Mouse (Mus musculus): ENCODE results near the gene Cltrn.

- TF ChIP-seq USF1 (IDR thresholded peaks at IDR 0.05; ENCODE audit: low read depth) (no peak), CTCF (IDR thresholded peaks at IDR 0.05; ENCODE audit: control insufficient read depth, insufficient read depth, insufficient read length) (no peak), MYOD1 (IDR thresholded peaks at IDR 0.05; ENCODE audit: control insufficient read depth, insufficient read length, low read depth) (no peak), MYOG (IDR thresholded peaks at IDR 0.05; ENCODE audit: control insufficient read depth, extremely low read depth, insufficient read length) (no peak), MAX (IDR thresholded peaks at IDR 0.05) (no peak), CEBPB (IDR thresholded peaks at IDR 0.05; ENCODE audit: low read depth) (no peak)
Measured at GRCm38 (mm10) chrX:164111146-164111545, 22.5 kb downstream of the Cltrn start.

Data from C2C12 (cell line).